Mouse (Mus musculus) testis, adult 2 months (tissue): ENCODE results near the gene Wsb1. TPM values are rescaled to one million over a fixed set of nuclear protein-coding genes. Genes with fewer than 3 reads are reported as not detected.
"Not testable (repeated sequence)": the region's sequence is repeated elsewhere in the genome, so short reads cannot be mapped to it uniquely, and the experiment has no call there.

ENCODE experiments used
- H3K27ac ChIP-seq: fragments of 200-500 bp; 2 replicates; pipeline ENCODE4 v1.5.1; 2012; ENCODE audit warnings: low read depth, low read length; ENCODE audit not compliant: control insufficient read depth, insufficient read depth
- H3K27me3 ChIP-seq: fragments of 200-500 bp; 2 replicates; pipeline ENCODE4 v1.6.1; 2012; ENCODE audit warnings: mild to moderate bottlenecking, low read length, moderate library complexity; ENCODE audit not compliant: control insufficient read depth, insufficient read depth
- H3K36me3 ChIP-seq: fragments of 200-500 bp; 2 replicates; pipeline ENCODE4 v1.6.1; 2012; ENCODE audit warnings: mild to moderate bottlenecking, low read length; ENCODE audit not compliant: control insufficient read depth, insufficient read depth
- H3K4me1 ChIP-seq: fragments of 200-500 bp; 2 replicates; pipeline ENCODE4 v1.6.1; 2012; ENCODE audit warnings: low read length; ENCODE audit not compliant: control insufficient read depth, insufficient read depth
- H3K4me3 ChIP-seq: fragments of 200-500 bp; 2 replicates; pipeline ENCODE4 v1.5.1; 2012; ENCODE audit warnings: low read depth, mild to moderate bottlenecking, low read length, moderate library complexity, mixed read lengths; ENCODE audit not compliant: control insufficient read depth
- CTCF ChIP-seq: fragments of 200-500 bp; IDR thresholded peaks from 2 replicates; pipeline ENCODE4 v1.5.1; 2012; ENCODE audit warnings: low read depth, mild to moderate bottlenecking, inconsistent platforms, low read length, moderate library complexity; ENCODE audit not compliant: control insufficient read depth, insufficient read depth, insufficient replicate concordance
- POLR2A ChIP-seq: fragments of 200-500 bp; IDR thresholded peaks from 2 replicates; pipeline ENCODE4 v1.6.1; 2012; ENCODE audit warnings: low read depth, mild to moderate bottlenecking, inconsistent platforms, low read length, moderate library complexity; ENCODE audit not compliant: control insufficient read depth
- polyA plus RNA-seq: library from polyadenylated mRNA; depleted of rRNA; stranded (reverse); fragments of >200 nt; gene quantifications from 2 replicates; pipeline ENCODE4 v1.2.3, GENCODE M21; 2012; rRNA removed

Wsb1 gene
- 12.2 and 14.2 TPM in 2 replicates for polyA plus RNA-seq

- Histone ChIP-seq H3K4me3 (peak within 1 kb of the TSS; percentile 98), H3K4me1 (peaks cover 3% of the 10 kb centered on the region), H3K36me3 (no peaks in the 10 kb centered on the region; the same call in 1 of the 2 replicates), H3K27ac (peak within 1 kb of the TSS; percentile 89), H3K27me3 (no peaks in the 10 kb centered on the region)
- TF ChIP-seq CTCF: no peak
- TF ChIP-seq POLR2A: peak; percentile 97
Observed at GRCm38 (mm10) chr11:79254391-79255098, at the start of gene Wsb1. Gene Wsb1 (minus strand): TSS chr11:79254671.

GRCm38 (mm10) chr11:79304245-79304644, 49.8 kb upstream of the Wsb1 start:
- H3K27me3 ChIP-seq, H3K4me1 ChIP-seq, H3K36me3 ChIP-seq, H3K27ac ChIP-seq: not testable (repeated sequence)
- peak overlapping the region; percentile 70 for H3K4me3 ChIP-seq

DNA sequence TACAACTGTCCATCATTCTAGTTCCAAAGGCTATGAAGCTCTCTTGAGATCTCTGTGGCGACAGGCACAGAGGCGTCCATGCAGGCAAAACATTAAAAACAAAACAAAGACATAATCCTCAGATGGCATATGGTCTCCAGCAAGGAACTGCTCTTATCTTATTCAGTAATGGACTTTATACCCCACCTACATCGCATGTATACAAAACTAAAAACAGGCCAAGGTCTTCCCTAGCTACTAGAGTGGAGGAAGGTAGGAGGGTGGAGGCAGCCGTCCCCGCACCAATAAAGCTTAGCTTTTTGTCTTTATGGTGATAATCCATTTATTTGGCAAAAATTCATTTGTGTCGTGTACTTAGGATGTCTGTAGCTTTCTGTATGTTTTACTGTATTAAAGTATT, 48.6 kb upstream of the Wsb1 start:
- no peak for TF ChIP-seq CTCF
- TF ChIP-seq POLR2A: no peak
- Histone ChIP-seq H3K4me1 (no peaks in the 10 kb centered on the region; the same call in none of the 2 replicates), H3K27me3 (no peaks in the 10 kb centered on the region), H3K27ac (no peak overlapping the region), H3K4me3 (no peak overlapping the region; the same call in 1 of the 2 replicates), H3K36me3 (no peaks in the 10 kb centered on the region)

- no peak for TF ChIP-seq CTCF
- TF ChIP-seq POLR2A: no peak
- Histone ChIP-seq H3K4me3 (no peak overlapping the region), H3K27me3 (no peaks in the 10 kb centered on the region), H3K27ac (no peak overlapping the region), H3K36me3 (no peaks in the 10 kb centered on the region), H3K4me1 (no peaks in the 10 kb centered on the region)
Observed at GRCm38 (mm10) chr11:79299719-79300431, 45.4 kb upstream of the Wsb1 start.

GRCm38 (mm10) chr11:79296856-79297491, 42.5 kb upstream of the Wsb1 start, which contains the start of gene Gm9964:
Gene Gm9964 (minus strand): TSS chr11:79296906.
- Histone ChIP-seq H3K27ac (no peak within 1 kb of the TSS), H3K27me3 (no peaks in the 10 kb centered on the region), H3K4me3 (no peak within 1 kb of the TSS), H3K36me3 (no peaks in the 10 kb centered on the region), H3K4me1 (no peaks in the 10 kb centered on the region)
- TF ChIP-seq CTCF: no peak
- TF ChIP-seq POLR2A: no peak

DNA sequence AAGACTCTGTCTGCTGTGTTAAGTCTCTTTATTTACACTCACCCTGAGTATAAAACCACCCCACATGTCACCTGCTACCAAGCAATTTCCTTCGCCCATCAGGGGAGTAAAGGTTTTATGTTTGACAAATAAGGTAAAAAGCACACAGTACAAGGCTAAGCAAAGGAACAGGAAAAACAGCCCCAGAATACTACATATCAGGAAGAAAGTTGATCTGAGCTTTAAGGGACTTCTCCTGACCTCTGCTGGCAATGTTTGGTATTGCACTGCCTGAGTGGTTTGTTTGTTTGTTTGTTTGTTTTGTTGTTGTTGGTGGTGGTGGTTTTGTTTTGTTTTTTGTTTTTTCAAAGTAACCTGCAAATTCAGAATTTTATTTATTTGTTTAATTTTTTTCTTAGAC, 41.7 kb upstream of the Wsb1 start:
- no peak overlapping the region for H3K27ac ChIP-seq
- no peaks in the 10 kb centered on the region for H3K36me3 ChIP-seq
- no peaks in the 10 kb centered on the region for H3K27me3 ChIP-seq
- peak; percentile 42; the same call in 1 of the 2 replicates for TF ChIP-seq CTCF
- no peak for TF ChIP-seq POLR2A
- no peak overlapping the region for H3K4me3 ChIP-seq
- H3K4me1 ChIP-seq: no peaks in the 10 kb centered on the region

GRCm38 (mm10) chr11:79293971-79294370, 39.5 kb upstream of the Wsb1 start:
- TF ChIP-seq POLR2A (no peak), CTCF (no peak)
- no peak overlapping the region for H3K27ac ChIP-seq
- no peaks in the 10 kb centered on the region for H3K36me3 ChIP-seq
- no peaks in the 10 kb centered on the region for H3K4me1 ChIP-seq
- H3K4me3 ChIP-seq: no peak overlapping the region
- no peaks in the 10 kb centered on the region for H3K27me3 ChIP-seq
